Mouse (Mus musculus): Measurements from ENCODE around the gene Slc17a2. TPM values are rescaled to one million over a fixed set of nuclear protein-coding genes. Genes with fewer than 3 reads are reported as not detected.
A peak's percentile ranks its signal among the peaks of the same experiment; 100 is the strongest.

The Slc17a2 gene
- total RNA-seq (2012; rRNA removed): not detected in 2 replicates

GRCm38 (mm10) chr13:23806422-23807052 is at the start of gene Slc17a2:
TSS of gene Slc17a2 (plus strand) at chr13:23806993.
- no peaks in the 10 kb centered on the region for H3K36me3 ChIP-seq (ENCODE audit: control insufficient read depth, insufficient read depth, low read length, poor library complexity, severe bottlenecking)
- H3K4me3 ChIP-seq (ENCODE audit: insufficient read depth in 1 of 2, low read depth in 1 of 2, low read length in 2 of 2, poor library complexity in 1 of 2, severe bottlenecking in 1 of 2): no peak within 1 kb of the TSS
- no peak within 1 kb of the TSS for H3K27ac ChIP-seq (ENCODE audit: insufficient read depth, low read depth, low read length, poor library complexity, severe bottlenecking)
- H3K9me3 ChIP-seq (ENCODE audit: control insufficient read depth, insufficient read depth, low read depth, low read length): no peaks in the 10 kb centered on the region
- no peak within 1 kb of the TSS; the same call in 1 of the 2 replicates for H3K9ac ChIP-seq (ENCODE audit: insufficient read depth, low read depth, low read length, poor library complexity, severe bottlenecking)
- no peak for DNase-seq (ENCODE audit: low read depth, low spot score)
- in situ Hi-C loops (cut with MboI; ENCODE audit: low sequenced_read_pairs in 2 of 2, unreplicated experiment in 2 of 2): no loop called here
- H3K4me1 ChIP-seq (ENCODE audit: control insufficient read depth in 2 of 2, insufficient read depth in 2 of 2, low read length in 2 of 2, poor library complexity in 1 of 2): no peaks in the 10 kb centered on the region
- TF ChIP-seq CHD2 (IDR thresholded peaks at IDR 0.05; ENCODE audit: low read depth, low read length): no peak
- no peak for TF ChIP-seq HCFC1 (IDR thresholded peaks at IDR 0.05; ENCODE audit: borderline replicate concordance, insufficient read depth, low read length)
- TF ChIP-seq MAFK (IDR thresholded peaks at IDR 0.05; ENCODE audit: insufficient read depth, low read depth, low read length): no peak
- no peak for TF ChIP-seq ZNF384 (IDR thresholded peaks at IDR 0.05; ENCODE audit: low read depth, low read length)
- TF ChIP-seq ZC3H11A (IDR thresholded peaks at IDR 0.05; ENCODE audit: borderline replicate concordance, low read depth, low read length): no peak

- TF ChIP-seq CHD2 (IDR thresholded peaks at IDR 0.05; ENCODE audit: low read depth, low read length): peak; percentile 69; the same call in 1 of the 2 replicates
- TF ChIP-seq ZC3H11A (IDR thresholded peaks at IDR 0.05; ENCODE audit: borderline replicate concordance, low read depth, low read length): no peak
- no peak for TF ChIP-seq MAFK (IDR thresholded peaks at IDR 0.05; ENCODE audit: insufficient read depth, low read depth, low read length)
- peak; percentile 71; the same call in 1 of the 2 replicates for TF ChIP-seq HCFC1 (IDR thresholded peaks at IDR 0.05; ENCODE audit: borderline replicate concordance, insufficient read depth, low read length)
- TF ChIP-seq ZNF384 (IDR thresholded peaks at IDR 0.05; ENCODE audit: low read depth, low read length): no peak
- Histone ChIP-seq H3K9me3 (ENCODE audit: control insufficient read depth, insufficient read depth, low read depth, low read length) (no peaks in the 10 kb centered on the region), H3K4me3 (ENCODE audit: insufficient read depth in 1 of 2, low read depth in 1 of 2, low read length in 2 of 2, poor library complexity in 1 of 2, severe bottlenecking in 1 of 2) (peak overlapping the region; percentile 38 to 59), H3K36me3 (ENCODE audit: control insufficient read depth, insufficient read depth, low read length, poor library complexity, severe bottlenecking) (no peaks in the 10 kb centered on the region), H3K9ac (ENCODE audit: insufficient read depth, low read depth, low read length, poor library complexity, severe bottlenecking) (peak overlapping the region; percentile 84), H3K27ac (ENCODE audit: insufficient read depth, low read depth, low read length, poor library complexity, severe bottlenecking) (peak overlapping the region; percentile 93), H3K4me1 (ENCODE audit: control insufficient read depth in 2 of 2, insufficient read depth in 2 of 2, low read length in 2 of 2, poor library complexity in 1 of 2) (peaks cover 0 to 4% of the 10 kb centered on the region in 2 experiments; a peak in 1 of 4 replicates)
- in situ Hi-C loops (cut with MboI; ENCODE audit: low sequenced_read_pairs in 2 of 2, unreplicated experiment in 2 of 2): loop anchor here in 1 of 2 experiments (25.0 kb wide), 1 partner anchor 1720 kb away; the partner anchor contains the start of genes Hist1h2ag, Hist1h2ah, Hist1h2bj and Hist1h2bk
- no peak for DNase-seq (ENCODE audit: low read depth, low spot score)
Measured at GRCm38 (mm10) chr13:23757211-23757773, 49.5 kb upstream of the Slc17a2 start.

- Histone ChIP-seq H3K4me1 (ENCODE audit: control insufficient read depth in 2 of 2, insufficient read depth in 2 of 2, low read length in 2 of 2, poor library complexity in 1 of 2) (peaks cover 0 to 4% of the 10 kb centered on the region in 2 experiments; a peak in 1 of 4 replicates), H3K4me3 (ENCODE audit: insufficient read depth in 1 of 2, low read depth in 1 of 2, low read length in 2 of 2, poor library complexity in 1 of 2, severe bottlenecking in 1 of 2) (peak overlapping the region in 1 of 2 experiments; percentile 38; a peak in 3 of 4 replicates), H3K27ac (ENCODE audit: insufficient read depth, low read depth, low read length, poor library complexity, severe bottlenecking) (peak overlapping the region; percentile 93; the same call in 1 of the 2 replicates), H3K9me3 (ENCODE audit: control insufficient read depth, insufficient read depth, low read depth, low read length) (no peaks in the 10 kb centered on the region), H3K36me3 (ENCODE audit: control insufficient read depth, insufficient read depth, low read length, poor library complexity, severe bottlenecking) (no peaks in the 10 kb centered on the region), H3K9ac (ENCODE audit: insufficient read depth, low read depth, low read length, poor library complexity, severe bottlenecking) (peak overlapping the region; percentile 17; the same call in 1 of the 2 replicates)
- no peak for TF ChIP-seq HCFC1 (IDR thresholded peaks at IDR 0.05; ENCODE audit: borderline replicate concordance, insufficient read depth, low read length)
- no peak for TF ChIP-seq ZNF384 (IDR thresholded peaks at IDR 0.05; ENCODE audit: low read depth, low read length)
- no peak for TF ChIP-seq CHD2 (IDR thresholded peaks at IDR 0.05; ENCODE audit: low read depth, low read length)
- TF ChIP-seq MAFK (IDR thresholded peaks at IDR 0.05; ENCODE audit: insufficient read depth, low read depth, low read length): no peak
- TF ChIP-seq ZC3H11A (IDR thresholded peaks at IDR 0.05; ENCODE audit: borderline replicate concordance, low read depth, low read length): no peak
- in situ Hi-C loops (cut with MboI; ENCODE audit: low sequenced_read_pairs in 2 of 2, unreplicated experiment in 2 of 2): loop anchor here in 1 of 2 experiments (25.0 kb wide), 1 partner anchor 1721 kb away; the partner anchor contains the start of genes Hist1h2ag, Hist1h2ah, Hist1h2bj and Hist1h2bk
- DNase-seq (ENCODE audit: low read depth, low spot score): no peak
Measured at GRCm38 (mm10) chr13:23757921-23758320, 48.9 kb upstream of the Slc17a2 start.

GRCm38 (mm10) chr13:23759251-23759771 is 47.5 kb upstream of the Slc17a2 start:
- H3K9ac ChIP-seq (ENCODE audit: insufficient read depth, low read depth, low read length, poor library complexity, severe bottlenecking): no peak overlapping the region; the same call in 1 of the 2 replicates
- no peak overlapping the region for H3K4me3 ChIP-seq (ENCODE audit: insufficient read depth in 1 of 2, low read depth in 1 of 2, low read length in 2 of 2, poor library complexity in 1 of 2, severe bottlenecking in 1 of 2)
- peak overlapping the region; percentile 12; the same call in 1 of the 2 replicates for H3K27ac ChIP-seq (ENCODE audit: insufficient read depth, low read depth, low read length, poor library complexity, severe bottlenecking)
- H3K4me1 ChIP-seq (ENCODE audit: control insufficient read depth in 2 of 2, insufficient read depth in 2 of 2, low read length in 2 of 2, poor library complexity in 1 of 2): peaks cover 0 to 4% of the 10 kb centered on the region in 2 experiments; a peak in 1 of 4 replicates
- TF ChIP-seq MAFK (IDR thresholded peaks at IDR 0.05; ENCODE audit: insufficient read depth, low read depth, low read length): no peak
- TF ChIP-seq ZNF384 (IDR thresholded peaks at IDR 0.05; ENCODE audit: low read depth, low read length): no peak
- TF ChIP-seq ZC3H11A (IDR thresholded peaks at IDR 0.05; ENCODE audit: borderline replicate concordance, low read depth, low read length): no peak
- no peak for TF ChIP-seq CHD2 (IDR thresholded peaks at IDR 0.05; ENCODE audit: low read depth, low read length)
- TF ChIP-seq HCFC1 (IDR thresholded peaks at IDR 0.05; ENCODE audit: borderline replicate concordance, insufficient read depth, low read length): no peak
- H3K9me3 ChIP-seq (ENCODE audit: control insufficient read depth, insufficient read depth, low read depth, low read length): no peaks in the 10 kb centered on the region
- H3K36me3 ChIP-seq (ENCODE audit: control insufficient read depth, insufficient read depth, low read length, poor library complexity, severe bottlenecking): no peaks in the 10 kb centered on the region
- in situ Hi-C loops (cut with MboI; ENCODE audit: low sequenced_read_pairs in 2 of 2, unreplicated experiment in 2 of 2): loop anchor here in 1 of 2 experiments (25.0 kb wide), 1 partner anchor 1722 kb away; the partner anchor contains the start of genes Hist1h2ag, Hist1h2ah, Hist1h2bj and Hist1h2bk
- no peak for DNase-seq (ENCODE audit: low read depth, low spot score)

All from ES-E14 (cell line).